Mouse (Mus musculus) embryonic facial prominence, embryonic 12.5 days (tissue): ENCODE measurements around the gene Dusp9. TPM values are rescaled to one million over a fixed set of nuclear protein-coding genes. Genes with fewer than 3 reads are reported as not detected.
A peak's percentile ranks its signal among the peaks of the same experiment; 100 is the strongest.

Source experiments
- ATAC-seq: fragments of 200-750 bp; cut with Nextera tagmentation; 2 replicates; pipeline ENCODE4 v1.8.0; 2017; ENCODE audit not compliant: insufficient number of reproducible peaks, insufficient read depth, low FRiP score, low TSS enrichment
- H3K27ac ChIP-seq: fragments of 300-500 bp; sonication (generic); 2 replicates; pipeline ENCODE4 v1.5.1; 2016; ENCODE audit warnings: mild to moderate bottlenecking
- H3K27me3 ChIP-seq: fragments of 300-500 bp; sonication (generic); 2 replicates; pipeline ENCODE4 v1.6.1; 2016; ENCODE audit warnings: mild to moderate bottlenecking, moderate library complexity
- H3K36me3 ChIP-seq: fragments of 300-500 bp; sonication (generic); 2 replicates; pipeline ENCODE4 v1.6.1; 2016; ENCODE audit warnings: mild to moderate bottlenecking
- H3K4me1 ChIP-seq: fragments of 300-500 bp; sonication (generic); 2 replicates; pipeline ENCODE4 v1.6.1; 2016
- H3K4me2 ChIP-seq: fragments of 300-500 bp; sonication (generic); replicated peaks from 2 replicates; pipeline ENCODE4 v1.6.1; 2016; ENCODE audit warnings: mild to moderate bottlenecking, moderate library complexity
- H3K4me3 ChIP-seq: fragments of 300-500 bp; sonication (generic); 2 replicates; pipeline ENCODE4 v1.5.1; 2016; ENCODE audit warnings: mild to moderate bottlenecking
- H3K9ac ChIP-seq: fragments of 300-500 bp; sonication (generic); 2 replicates; pipeline ENCODE4 v1.6.1; 2016; ENCODE audit warnings: mild to moderate bottlenecking, moderate library complexity
- H3K9me3 ChIP-seq: fragments of 300-500 bp; sonication (generic); 2 replicates; pipeline ENCODE4 v1.6.1; 2016; ENCODE audit warnings: mild to moderate bottlenecking, moderate library complexity
- WGBS: fragments of 180-500 bp; shearing (Covaris S2); methylation state at CpG from one replicate; pipeline ENCODE4 v1.1.7; 2016; 5-methylcytosine and 5-hydroxymethylcytosine counted together
- polyA plus RNA-seq: library from polyadenylated mRNA; unstranded; fragments of >200 nt; fragmentation: Nextera tagmentation; extraction: Ambion mirVana; gene quantifications from 2 replicates; pipeline ENCODE4 v1.2.1, GENCODE M21; 2016

Dusp9 gene
- 23.2 and 23.7 TPM in 2 replicates for polyA plus RNA-seq

DNA sequence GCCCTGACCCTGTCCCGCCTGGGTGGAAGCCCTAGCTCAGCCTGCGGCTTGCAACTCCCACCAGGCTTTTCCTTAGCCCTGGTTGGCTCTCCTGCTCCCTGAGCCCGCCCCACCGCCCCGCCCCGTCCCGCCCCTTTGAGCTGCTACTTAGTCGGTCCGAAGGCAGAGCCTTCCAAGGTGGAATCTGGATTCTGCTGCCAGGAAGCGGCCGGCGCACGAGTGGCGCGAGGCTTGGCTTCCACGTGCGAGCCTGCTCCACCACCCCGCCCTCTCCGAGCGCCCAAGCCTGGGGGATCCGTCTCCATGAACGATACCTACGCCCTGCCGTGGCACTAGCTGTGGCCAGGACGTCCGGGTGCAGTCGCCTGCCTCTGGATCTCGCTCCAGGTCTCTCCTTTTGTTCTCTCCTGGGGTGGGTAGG, at the start of gene Dusp9:
TSS of gene Dusp9 (plus strand) at position 165 of the 421 bp plus-strand sequence.
- Histone ChIP-seq H3K9ac (peak within 1 kb of the TSS; percentile 45), H3K9me3 (no peaks in the 10 kb centered on the region), H3K4me1 (no peaks in the 10 kb centered on the region), H3K4me2 (peak within 1 kb of the TSS; percentile 59), H3K27me3 (peaks cover 50% of the 10 kb centered on the region), H3K36me3 (no peaks in the 10 kb centered on the region), H3K4me3 (peak within 1 kb of the TSS; percentile 35), H3K27ac (no peak within 1 kb of the TSS)
- peak; percentile 81 for ATAC-seq
- WGBS = 20% methylated on average over 28 of the region's 28 CpGs

DNA sequence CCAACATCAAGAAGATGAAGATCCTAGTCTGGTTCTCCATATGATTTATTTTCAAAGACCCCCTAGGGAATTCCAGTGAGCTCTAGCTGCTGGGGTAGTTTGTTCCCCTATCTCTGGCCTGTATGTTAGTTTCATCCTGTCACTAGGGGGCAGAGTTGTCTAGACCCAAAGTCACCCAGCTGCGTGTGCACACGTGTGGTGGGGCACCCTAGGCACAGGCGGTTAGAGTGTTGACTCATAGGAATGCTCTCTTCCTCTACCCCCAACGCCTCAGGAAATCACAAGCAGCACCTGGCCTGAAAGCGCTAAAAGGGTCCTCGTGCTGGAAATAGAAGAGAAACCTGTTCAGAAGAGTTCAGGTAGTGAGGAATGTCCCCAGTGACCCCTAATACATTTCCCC, 46.0 kb upstream of the Dusp9 start:
- no peak for ATAC-seq
- Histone ChIP-seq H3K27me3 (no peaks in the 10 kb centered on the region), H3K4me2 (no peak overlapping the region), H3K36me3 (no peaks in the 10 kb centered on the region), H3K4me1 (no peaks in the 10 kb centered on the region), H3K9me3 (no peaks in the 10 kb centered on the region), H3K4me3 (no peak overlapping the region), H3K9ac (no peak overlapping the region), H3K27ac (no peak overlapping the region)
- WGBS = 28% methylated on average over 6 of the region's 6 CpGs

DNA sequence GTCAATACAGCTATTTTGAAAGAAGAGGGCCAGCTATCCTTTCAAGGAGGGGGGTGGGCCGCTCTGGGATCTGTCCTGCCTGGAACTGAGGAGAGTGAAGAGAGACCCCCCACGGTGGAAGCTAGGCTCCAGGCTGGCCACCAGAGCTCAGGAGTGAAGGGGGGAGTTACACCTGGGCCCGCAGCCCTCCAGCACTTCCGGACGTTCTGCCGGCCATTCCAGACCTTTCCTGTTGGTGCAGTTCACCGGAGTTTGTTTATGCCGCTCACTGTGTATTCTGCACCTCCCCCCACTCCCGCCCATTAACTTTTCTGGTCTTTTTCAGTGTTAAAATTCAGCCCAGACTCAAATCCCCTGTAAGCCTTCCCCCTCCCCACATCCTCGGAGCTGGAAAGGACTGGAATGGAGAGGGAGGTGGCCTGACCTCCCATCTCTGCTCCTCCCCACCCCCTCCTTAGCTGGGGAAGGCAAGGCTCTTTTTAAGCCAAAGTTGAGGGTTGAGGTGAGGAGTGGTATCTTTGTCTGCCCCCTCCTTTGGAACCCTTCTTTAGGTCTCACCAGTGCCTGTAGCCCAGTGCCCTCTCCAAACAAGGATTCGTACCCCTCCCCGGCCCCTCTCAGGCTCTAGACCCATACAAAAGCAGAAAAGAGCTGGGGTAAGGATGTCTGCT, 44.6 kb upstream of the Dusp9 start:
- no peak overlapping the region for H3K27ac ChIP-seq
- H3K4me1 ChIP-seq = no peaks in the 10 kb centered on the region
- H3K36me3 ChIP-seq = no peaks in the 10 kb centered on the region
- H3K4me3 ChIP-seq = no peak overlapping the region
- ATAC-seq = no peak
- no peak overlapping the region for H3K9ac ChIP-seq
- no peaks in the 10 kb centered on the region for H3K9me3 ChIP-seq
- 0 out of 2 replicates have a peak overlapping the region, but pooled peaks have one; percentile 13 for H3K4me2 ChIP-seq
- WGBS = 31% methylated on average over 12 of the region's 12 CpGs
- no peaks in the 10 kb centered on the region for H3K27me3 ChIP-seq

DNA sequence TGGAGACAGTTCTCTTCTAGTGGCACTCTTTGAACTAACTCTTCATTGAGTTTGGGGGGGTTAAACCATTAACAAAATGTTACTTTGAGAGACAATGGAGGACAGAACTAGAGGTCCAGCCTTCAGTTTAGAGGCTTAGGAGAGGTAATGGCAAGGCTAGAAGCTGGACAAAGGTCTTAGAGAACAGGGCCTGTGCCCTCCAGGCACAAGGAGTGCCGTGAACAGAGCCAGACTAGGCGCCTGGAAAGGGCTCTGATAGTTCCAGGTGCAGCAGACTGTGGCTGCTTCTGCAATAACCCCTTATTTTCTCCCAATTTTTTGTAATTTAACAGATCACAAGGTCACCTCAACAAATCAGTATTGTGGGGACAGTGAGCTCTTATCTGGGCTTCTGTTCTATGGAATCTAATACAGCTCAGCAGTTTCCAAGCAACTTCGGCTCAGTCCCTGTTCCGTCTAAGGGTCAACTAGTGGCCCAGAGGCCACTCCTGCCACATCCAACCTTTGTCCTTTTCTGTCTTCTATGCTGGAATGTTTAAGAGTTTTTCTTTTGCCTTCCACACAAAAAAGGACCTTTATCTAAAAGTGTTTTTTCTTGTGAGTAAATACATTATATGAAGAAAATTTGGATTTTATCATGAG, 43.8 kb upstream of the Dusp9 start:
- Histone ChIP-seq H3K4me2 (no peak overlapping the region), H3K36me3 (no peaks in the 10 kb centered on the region), H3K27ac (no peak overlapping the region), H3K4me3 (no peak overlapping the region), H3K4me1 (no peaks in the 10 kb centered on the region), H3K27me3 (no peaks in the 10 kb centered on the region), H3K9me3 (no peaks in the 10 kb centered on the region), H3K9ac (no peak overlapping the region)
- 48% methylated on average over 4 of the region's 4 CpGs for WGBS
- no peak for ATAC-seq

DNA sequence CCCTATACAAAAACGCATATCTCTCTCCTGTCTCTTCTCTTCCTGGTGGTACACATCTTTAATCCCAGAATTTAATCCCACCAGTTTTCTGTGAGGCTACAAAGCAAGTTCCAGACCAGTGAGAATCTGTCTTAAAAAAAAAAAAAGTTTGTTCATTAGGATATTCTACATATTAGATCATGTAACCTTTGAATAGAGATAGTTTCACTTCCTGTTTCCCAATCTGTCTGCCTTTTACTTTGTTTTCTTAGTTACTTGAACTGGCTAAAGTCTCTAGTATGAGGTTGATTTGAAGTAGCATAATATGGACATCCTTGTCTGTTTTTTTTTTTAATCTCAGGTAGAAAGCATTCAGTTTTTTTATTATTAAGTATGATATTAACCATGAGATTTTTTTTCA, 37.8 kb upstream of the Dusp9 start:
- no peak for ATAC-seq
- no peak overlapping the region for H3K27ac ChIP-seq
- H3K4me2 ChIP-seq = no peak overlapping the region
- H3K9me3 ChIP-seq = no peaks in the 10 kb centered on the region
- no peak overlapping the region for H3K9ac ChIP-seq
- 69% methylated on average over 1 of the region's 1 CpGs for WGBS
- no peaks in the 10 kb centered on the region for H3K27me3 ChIP-seq
- H3K4me1 ChIP-seq = no peaks in the 10 kb centered on the region
- no peak overlapping the region for H3K4me3 ChIP-seq
- H3K36me3 ChIP-seq = no peaks in the 10 kb centered on the region

DNA sequence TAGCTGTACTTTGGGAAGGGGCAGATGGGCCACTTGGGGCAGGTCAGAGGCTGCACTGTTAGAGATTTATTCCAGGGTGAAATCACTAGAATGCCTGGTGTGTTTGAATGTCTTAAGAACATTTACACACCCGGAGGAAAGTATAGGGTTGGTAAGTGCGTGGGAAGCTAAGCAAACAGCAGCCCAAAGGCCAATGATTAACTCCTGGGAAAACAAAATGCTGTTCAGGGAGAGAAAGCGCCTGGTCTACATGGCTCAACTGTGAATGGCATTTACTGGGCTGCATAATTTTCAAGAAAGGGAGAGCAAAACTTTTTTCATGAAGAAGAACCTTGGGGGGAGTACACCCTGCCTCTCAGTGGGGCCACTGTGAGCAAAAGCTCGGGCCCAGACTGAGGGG, 25.6 kb upstream of the Dusp9 start:
- Histone ChIP-seq H3K27ac (no peak overlapping the region), H3K4me1 (no peaks in the 10 kb centered on the region), H3K9ac (no peak overlapping the region), H3K27me3 (peaks cover 3% of the 10 kb centered on the region; the same call in 1 of the 2 replicates), H3K4me2 (no peak overlapping the region), H3K36me3 (no peaks in the 10 kb centered on the region), H3K9me3 (no peaks in the 10 kb centered on the region), H3K4me3 (no peak overlapping the region)
- WGBS = 62% methylated on average over 4 of the region's 4 CpGs
- ATAC-seq = no peak

DNA sequence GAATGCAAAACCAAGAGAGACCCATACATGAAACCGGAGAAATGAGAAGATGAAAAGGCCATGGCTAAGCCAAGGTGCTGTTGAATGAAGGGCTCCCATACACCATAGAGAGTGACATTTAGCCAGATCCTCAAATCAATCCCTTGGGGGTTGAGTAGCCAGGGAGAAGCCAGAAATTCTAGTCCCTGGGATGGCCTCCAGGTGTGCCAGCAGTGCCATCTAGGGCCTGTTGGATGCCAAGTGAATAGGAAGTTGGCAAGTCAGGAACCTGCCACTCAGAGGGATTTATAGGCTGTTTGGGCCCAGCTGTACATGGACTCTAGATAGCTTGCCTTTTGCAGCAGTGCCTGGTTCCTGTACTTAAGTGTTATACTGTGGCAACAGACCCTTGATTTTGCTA, 23.3 kb upstream of the Dusp9 start:
- H3K4me3 ChIP-seq = no peak overlapping the region
- 85% methylated on average over 1 of the region's 1 CpGs for WGBS
- H3K36me3 ChIP-seq = no peaks in the 10 kb centered on the region
- no peak overlapping the region for H3K4me2 ChIP-seq
- H3K9ac ChIP-seq = no peak overlapping the region
- no peaks in the 10 kb centered on the region for H3K4me1 ChIP-seq
- ATAC-seq = no peak
- peaks cover 3% of the 10 kb centered on the region; the same call in 1 of the 2 replicates for H3K27me3 ChIP-seq
- H3K9me3 ChIP-seq = no peaks in the 10 kb centered on the region
- no peak overlapping the region for H3K27ac ChIP-seq

DNA sequence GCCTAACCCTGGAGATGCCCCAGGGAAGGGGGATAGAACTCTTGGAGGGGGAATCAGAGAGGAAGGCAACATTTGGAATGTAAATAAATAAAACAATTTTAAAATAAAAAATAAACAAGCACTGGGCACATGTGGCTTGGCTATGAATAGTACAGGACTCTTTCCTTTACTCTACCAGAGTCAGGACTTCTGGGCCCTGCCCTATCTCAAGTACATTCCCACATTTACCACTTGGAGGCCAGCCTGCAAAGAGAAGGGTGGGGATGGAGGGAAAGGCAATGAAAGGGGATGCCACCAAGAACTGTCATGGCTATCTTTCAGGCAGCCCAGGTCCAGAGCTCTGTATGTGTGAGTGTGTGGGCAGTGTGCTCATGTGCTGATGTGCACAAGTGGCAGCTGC, 19.8 kb upstream of the Dusp9 start:
- Histone ChIP-seq H3K4me2 (no peak overlapping the region), H3K4me1 (no peaks in the 10 kb centered on the region), H3K4me3 (no peak overlapping the region), H3K9ac (no peak overlapping the region), H3K27ac (no peak overlapping the region), H3K36me3 (no peaks in the 10 kb centered on the region), H3K9me3 (no peaks in the 10 kb centered on the region), H3K27me3 (peaks cover 3% of the 10 kb centered on the region; the same call in 1 of the 2 replicates)
- no peak for ATAC-seq

DNA sequence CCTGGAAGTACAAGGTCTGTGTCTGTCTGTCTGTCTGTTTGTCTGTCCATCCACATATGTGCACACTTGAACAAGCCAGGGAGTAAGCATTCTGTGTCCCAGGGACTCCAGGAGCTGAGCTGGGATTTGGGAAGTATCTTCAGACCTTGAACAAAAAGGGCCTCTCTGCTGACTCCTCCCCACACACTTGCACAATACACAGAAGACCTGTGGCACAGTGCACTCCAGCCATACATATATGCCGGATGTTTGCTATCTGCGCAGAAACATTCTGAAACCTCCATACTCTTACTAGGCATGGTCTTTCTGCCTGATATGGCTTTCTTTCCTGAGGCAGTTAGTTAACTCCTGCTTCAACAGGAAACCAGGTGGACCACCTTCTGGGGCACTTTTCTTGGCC, 19.3 kb upstream of the Dusp9 start:
- no peak overlapping the region for H3K9ac ChIP-seq
- no peak for ATAC-seq
- H3K4me3 ChIP-seq = no peak overlapping the region
- H3K27ac ChIP-seq = no peak overlapping the region
- H3K4me1 ChIP-seq = no peaks in the 10 kb centered on the region
- 95% methylated on average over 2 of the region's 2 CpGs for WGBS
- H3K36me3 ChIP-seq = no peaks in the 10 kb centered on the region
- H3K27me3 ChIP-seq = peaks cover 3% of the 10 kb centered on the region; the same call in 1 of the 2 replicates
- H3K4me2 ChIP-seq = no peak overlapping the region
- H3K9me3 ChIP-seq = no peaks in the 10 kb centered on the region

DNA sequence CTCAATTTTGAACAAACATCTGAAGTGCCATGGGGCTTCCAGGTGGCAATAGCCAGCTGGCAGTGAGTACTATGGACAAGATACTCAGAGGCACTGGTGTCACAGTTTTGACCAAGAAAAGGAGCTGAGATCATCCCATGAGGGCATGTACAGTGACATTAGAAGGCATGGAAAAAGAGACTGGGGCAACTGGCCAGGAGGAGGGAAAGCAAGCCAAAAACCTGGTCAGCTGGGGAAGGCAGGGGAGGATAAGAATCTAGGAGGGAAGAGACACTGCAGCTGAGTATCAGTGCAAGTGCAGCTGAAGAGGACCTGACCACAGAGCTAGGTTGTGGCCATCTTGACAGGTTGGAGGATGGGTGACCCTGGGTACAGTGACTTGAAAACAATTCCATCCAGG, 12.2 kb upstream of the Dusp9 start:
- no peaks in the 10 kb centered on the region for H3K27me3 ChIP-seq

DNA sequence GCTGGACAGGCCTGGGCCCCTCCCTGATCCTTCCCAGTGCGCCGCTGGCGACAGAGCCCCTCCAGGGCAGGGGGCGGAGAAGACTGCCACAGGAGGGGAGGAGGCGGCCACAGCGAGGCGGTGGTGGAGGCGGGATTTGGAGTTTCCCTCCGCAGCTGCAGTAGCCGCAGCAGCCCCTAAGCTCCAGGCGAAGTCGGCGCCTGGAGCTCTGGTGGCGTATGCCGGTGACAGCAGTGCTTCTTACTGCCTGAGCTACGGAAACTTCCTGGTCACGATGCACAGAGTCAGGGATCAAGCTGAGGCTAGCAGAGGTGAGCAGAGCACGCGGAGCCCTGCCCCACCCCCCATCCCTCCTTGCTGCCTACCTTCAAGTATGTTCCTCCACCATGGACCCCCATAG, 3.8 kb upstream of the Dusp9 start:
- H3K27me3 ChIP-seq = peaks cover 59% of the 10 kb centered on the region
- H3K4me1 ChIP-seq = no peaks in the 10 kb centered on the region
- 14% methylated on average over 15 of the region's 19 CpGs for WGBS
- H3K9me3 ChIP-seq = no peaks in the 10 kb centered on the region
- no peak overlapping the region for H3K9ac ChIP-seq
- no peak overlapping the region for H3K27ac ChIP-seq
- no peak for ATAC-seq
- H3K4me2 ChIP-seq = peak overlapping the region; percentile 37
- H3K36me3 ChIP-seq = no peaks in the 10 kb centered on the region
- peak overlapping the region; percentile 12; the same call in 1 of the 2 replicates for H3K4me3 ChIP-seq

More for the DNA sequence above, 12.2 kb upstream of the Dusp9 start:
- no peak for ATAC-seq
- Histone ChIP-seq H3K4me1 (no peaks in the 10 kb centered on the region), H3K27ac (no peak overlapping the region), H3K9ac (no peak overlapping the region), H3K4me3 (no peak overlapping the region), H3K9me3 (no peaks in the 10 kb centered on the region), H3K36me3 (no peaks in the 10 kb centered on the region), H3K4me2 (no peak overlapping the region)

DNA sequence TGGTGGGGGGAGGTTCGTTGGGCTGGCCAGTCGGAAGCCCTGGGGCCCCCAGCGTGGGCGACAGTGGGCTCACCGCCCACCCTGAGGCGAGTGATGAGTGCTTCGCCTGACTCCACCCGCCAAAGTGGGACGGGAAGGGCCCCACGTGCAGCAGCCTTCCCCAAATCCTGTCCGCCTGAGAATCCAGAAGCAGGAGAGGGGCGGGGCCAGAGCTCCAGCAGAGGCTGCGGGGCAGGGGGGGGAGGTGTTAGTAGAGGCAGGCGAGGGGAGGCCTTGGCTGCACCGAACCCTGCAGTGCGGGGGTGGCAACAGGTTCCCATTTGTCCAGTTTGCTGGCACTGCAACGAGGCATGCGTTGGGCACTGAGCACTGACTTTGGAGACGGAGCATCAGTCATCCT, 1.8 kb upstream of the Dusp9 start:
- Histone ChIP-seq H3K4me3 (peak overlapping the region; percentile 31), H3K27ac (no peak overlapping the region)
- ATAC-seq = no peak

More for the DNA sequence above, 1.8 kb upstream of the Dusp9 start:
- H3K27me3 ChIP-seq = peaks cover 61% of the 10 kb centered on the region
- H3K4me1 ChIP-seq = no peaks in the 10 kb centered on the region
- 14% methylated on average over 17 of the region's 19 CpGs for WGBS
- H3K9me3 ChIP-seq = no peaks in the 10 kb centered on the region
- H3K9ac ChIP-seq = no peak overlapping the region
- H3K4me2 ChIP-seq = peak overlapping the region; percentile 57
- H3K36me3 ChIP-seq = no peaks in the 10 kb centered on the region
